In the genomic region with DNA sequence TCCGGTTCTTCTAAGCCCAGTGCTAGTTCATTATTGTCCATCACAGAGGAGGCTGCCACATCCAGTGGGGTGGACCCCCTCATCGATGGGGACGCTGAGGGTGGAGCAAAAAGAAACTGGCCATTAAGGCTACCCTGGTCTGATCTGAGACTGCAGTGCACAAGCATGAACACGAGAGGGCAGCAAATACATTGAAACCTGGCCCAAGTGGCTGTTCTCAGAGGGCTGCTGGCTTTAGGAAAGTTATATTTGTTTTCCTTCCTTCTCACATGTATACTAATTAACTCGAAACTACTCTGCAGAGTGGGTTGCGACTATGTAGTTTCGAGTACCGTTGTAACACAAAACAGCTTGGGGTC, we compare ENCODE assay signal across 8 mouse cellular contexts.
DNase-seq lines count a peak whose midpoint lies in the region; ATAC-seq and TF ChIP-seq lines count a peak whose summit lies in the region.

No protein-coding gene starts in this region.

- H3K27ac ChIP-seq in MEL (ENCODE audit: control insufficient read depth, low read depth, low read length) = no peak overlapping the region
- H3K27ac ChIP-seq in embryonic facial prominence, embryonic 13.5 days = no peak overlapping the region
- no peak overlapping the region for H3K27ac ChIP-seq in heart, postnatal 0 days (ENCODE audit: low read depth)
- no peak overlapping the region for H3K27ac ChIP-seq in lung, embryonic 14.5 days (ENCODE audit: low read depth)

- no peak overlapping the region for H3K4me3 ChIP-seq in MEL (ENCODE audit: control insufficient read depth in 1 of 2, insufficient read depth in 1 of 2, low read depth in 2 of 2, low read length in 2 of 2)
- no peak overlapping the region for H3K4me3 ChIP-seq in embryonic facial prominence, embryonic 13.5 days
- no peak overlapping the region for H3K4me3 ChIP-seq in heart, postnatal 0 days (ENCODE audit: low read depth, low read length)
- H3K4me3 ChIP-seq in lung, embryonic 14.5 days (ENCODE audit: low read depth, low read length) = no peak overlapping the region

- no peaks in the 10 kb centered on the region for H3K9me3 ChIP-seq in MEL (replicated peaks; ENCODE audit: insufficient read depth, low read length)
- H3K9me3 ChIP-seq in embryonic facial prominence, embryonic 13.5 days = no peaks in the 10 kb centered on the region
- no peaks in the 10 kb centered on the region for H3K9me3 ChIP-seq in heart, postnatal 0 days (replicated peaks; ENCODE audit: control insufficient read depth, low read length)
- no peaks in the 10 kb centered on the region for H3K9me3 ChIP-seq in lung, embryonic 14.5 days (ENCODE audit: low read depth, low read length)

- H3K27me3 ChIP-seq in MEL (ENCODE audit: control insufficient read depth in 1 of 2, insufficient read depth in 2 of 2, low read length in 2 of 2) = peaks cover 0 to 5% of the 10 kb centered on the region in 2 experiments; a peak in 3 of 4 replicates
- no peaks in the 10 kb centered on the region for H3K27me3 ChIP-seq in embryonic facial prominence, embryonic 13.5 days
- H3K27me3 ChIP-seq in heart, postnatal 0 days (ENCODE audit: control insufficient read depth, insufficient read depth, low read length) = no peaks in the 10 kb centered on the region
- no peaks in the 10 kb centered on the region for H3K27me3 ChIP-seq in lung, embryonic 14.5 days (ENCODE audit: insufficient read depth, low read length)

- DNase-seq in MEL (ENCODE audit: low read depth, low spot score) = peak; percentile 68
- DNase-seq in adrenal gland, postnatal 4 days (ENCODE audit: low spot score in 2 of 2) = peak; percentile 18 to 21
- peak; percentile 57 for DNase-seq in heart, postnatal 0 days (ENCODE audit: low spot score)
- DNase-seq in kidney, postnatal 14 days = peak; percentile 66
- DNase-seq in lung, embryonic 14.5 days = peak; percentile 87
- peak; percentile 42 for DNase-seq in ovary, postnatal 36 days (ENCODE audit: low spot score)

- no peaks in the 10 kb centered on the region; a peak in 1 of 4 replicates for H3K4me1 ChIP-seq in MEL (ENCODE audit: control insufficient read depth in 1 of 2, insufficient read depth in 2 of 2, low read length in 2 of 2)
- no peaks in the 10 kb centered on the region for H3K4me1 ChIP-seq in embryonic facial prominence, embryonic 13.5 days
- no peaks in the 10 kb centered on the region for H3K4me1 ChIP-seq in heart, postnatal 0 days (ENCODE audit: control insufficient read depth, insufficient read depth)
- H3K4me1 ChIP-seq in lung, embryonic 14.5 days (ENCODE audit: insufficient read depth) = no peaks in the 10 kb centered on the region

- WGBS in embryonic facial prominence, embryonic 13.5 days = 20% methylated on average over 8 of the region's 8 CpGs
- 15% methylated on average over 8 of the region's 8 CpGs for WGBS in heart, postnatal 0 days
- 9% methylated on average over 8 of the region's 8 CpGs for WGBS in lung, embryonic 14.5 days

- no peak for TF ChIP-seq POLR2A in MEL (IDR thresholded peaks at IDR 0.05; ENCODE audit: control insufficient read depth in 1 of 2, insufficient read depth in 1 of 2, low read depth in 1 of 2, low read length in 2 of 2, poor library complexity in 1 of 2)

- TF ChIP-seq RAD21 in MEL (IDR thresholded peaks at IDR 0.05; ENCODE audit: low read depth, low read length) = peak; percentile 88

- TF ChIP-seq CTCF in MEL (IDR thresholded peaks at IDR 0.05 in 2 of 3, conservative IDR thresholded peaks at IDR 0.05 in 1 of 3; ENCODE audit: control insufficient read depth in 1 of 3, insufficient read depth in 1 of 3, low read depth in 2 of 3, low read length in 3 of 3, poor library complexity in 1 of 3, severe bottlenecking in 1 of 3) = peak; percentile 84 to 91 (median 90)
- peak; percentile 90 for TF ChIP-seq CTCF in heart, postnatal 0 days (IDR thresholded peaks at IDR 0.05; ENCODE audit: low read depth)
- peak; percentile 92 for TF ChIP-seq CTCF in lung, embryonic 14.5 days (IDR thresholded peaks at IDR 0.05; ENCODE audit: low read depth)

- peak overlapping the region; percentile 12; the same call in 1 of the 2 replicates for H3K4me2 ChIP-seq in embryonic facial prominence, embryonic 13.5 days
- H3K4me2 ChIP-seq in heart, postnatal 0 days (ENCODE audit: low read depth, low read length) = 0 out of 2 replicates have a peak overlapping the region, but pooled peaks have one; percentile 11
- no peak overlapping the region for H3K4me2 ChIP-seq in lung, embryonic 14.5 days

- no peak for TF ChIP-seq EP300 in MEL (IDR thresholded peaks at IDR 0.05; ENCODE audit: low read depth in 1 of 2, low read length in 2 of 2)
- TF ChIP-seq EP300 in heart, postnatal 0 days (IDR thresholded peaks at IDR 0.05; ENCODE audit: low read depth) = no peak

- ATAC-seq in embryonic facial prominence, embryonic 13.5 days (ENCODE audit: insufficient number of reproducible peaks, insufficient read depth, low FRiP score, low TSS enrichment, low read depth) = no peak
- ATAC-seq in heart, postnatal 0 days (ENCODE audit: insufficient read depth, low read depth) = peak; percentile 36; the same call in 1 of the 2 replicates
- ATAC-seq in lung, embryonic 14.5 days (ENCODE audit: insufficient read depth) = peak; percentile 76
- ATAC-seq in erythroblast, adult 5-6 weeks (replicated peaks; ENCODE audit: low FRiP score, poor library complexity, severe bottlenecking) = no peak

- H3K79me2 ChIP-seq in MEL (ENCODE audit: control insufficient read depth, insufficient read depth, low read length, poor library complexity) = no peaks in the 10 kb centered on the region

- H3K36me3 ChIP-seq in MEL (ENCODE audit: control insufficient read depth in 1 of 2, insufficient read depth in 2 of 2, low read length in 2 of 2) = 0 out of 4 replicates have a peak, but pooled peaks cover 0 to 2% of the 10 kb centered on the region in 2 experiments
- no peaks in the 10 kb centered on the region for H3K36me3 ChIP-seq in embryonic facial prominence, embryonic 13.5 days
- H3K36me3 ChIP-seq in heart, postnatal 0 days (replicated peaks; ENCODE audit: control insufficient read depth, insufficient read depth, low read length) = no peaks in the 10 kb centered on the region
- H3K36me3 ChIP-seq in lung, embryonic 14.5 days (ENCODE audit: insufficient read depth) = no peaks in the 10 kb centered on the region

- H3K9ac ChIP-seq in MEL (ENCODE audit: control insufficient read depth, low read depth, low read length, poor library complexity, severe bottlenecking) = no peak overlapping the region
- no peak overlapping the region for H3K9ac ChIP-seq in embryonic facial prominence, embryonic 13.5 days
- no peak overlapping the region for H3K9ac ChIP-seq in heart, postnatal 0 days (replicated peaks; ENCODE audit: low read depth, low read length)
- no peak overlapping the region for H3K9ac ChIP-seq in lung, embryonic 14.5 days

TF ChIP-seq in MEL, 35 proteins besides CTCF, POLR2A, EP300 and RAD21:
- no peak for TF ChIP-seq ZKSCAN1 (IDR thresholded peaks at IDR 0.05; ENCODE audit: low read depth, low read length)
- TF ChIP-seq ZC3H11A (IDR thresholded peaks at IDR 0.05; ENCODE audit: low read depth, low read length) = peak; percentile 71
- no peak for TF ChIP-seq MEF2A (IDR thresholded peaks at IDR 0.05; ENCODE audit: extremely low read depth, insufficient replicate concordance, low read depth, low read length, poor library complexity, severe bottlenecking)
- peak; percentile 88 for TF ChIP-seq SMC3 (IDR thresholded peaks at IDR 0.05; ENCODE audit: low read depth, low read length)
TF ChIP-seq in MEL: peak in this region for 2.

Comparison
In these comparisons a context has a peak if more than half of its experiments do, and no peak if none do; other contexts are left out.
1. DNase-seq: peak in every context shown above with its lines; median percentile 87 in lung, embryonic 14.5 days; 68 in MEL; 66 in kidney, postnatal 14 days; 57 in heart, postnatal 0 days; 42 in ovary, postnatal 36 days; 20 in adrenal gland, postnatal 4 days.
2. ATAC-seq: peak in heart, postnatal 0 days (single experiment) and lung, embryonic 14.5 days (single experiment); none in embryonic facial prominence, embryonic 13.5 days (single experiment) and erythroblast, adult 5-6 weeks (single experiment).
3. Peak in every context shown above with its lines, with median percentiles within 50 percentile points of each other: CTCF ChIP-seq.